ENCODE assay signal across 8 mouse cellular contexts in genomic region chr19:8966198-8966589, GRCm38 (mm10). TPM values are rescaled to one million over a fixed set of nuclear protein-coding genes. Genes with fewer than 3 reads are reported as not detected.
DNase-seq lines count a peak whose midpoint lies in the region; ATAC-seq and TF ChIP-seq lines count a peak whose summit lies in the region.

No protein-coding gene starts in this region.

- H3K9ac ChIP-seq in heart, embryonic 12.5 days = peak overlapping the region; percentile 72
- peak overlapping the region; percentile 58 for H3K9ac ChIP-seq in hindbrain, embryonic 12.5 days

- ATAC-seq in heart, embryonic 12.5 days (ENCODE audit: insufficient number of reproducible peaks, low FRiP score) = no peak
- no peak for ATAC-seq in G1E (ENCODE audit: extremely low read depth, insufficient number of reproducible peaks, low FRiP score, poor library complexity, severe bottlenecking)
- ATAC-seq in hindbrain, embryonic 12.5 days (ENCODE audit: low FRiP score) = no peak

- no peaks in the 10 kb centered on the region for H3K27me3 ChIP-seq in heart, embryonic 12.5 days (replicated peaks)
- H3K27me3 ChIP-seq in G1E (ENCODE audit: insufficient read depth, low read length) = no peaks in the 10 kb centered on the region
- no peaks in the 10 kb centered on the region for H3K27me3 ChIP-seq in hindbrain, embryonic 12.5 days
- no peaks in the 10 kb centered on the region for H3K27me3 ChIP-seq in midbrain, embryonic 10.5 days (ENCODE audit: low read depth, poor library complexity, severe bottlenecking)

- WGBS in heart, embryonic 12.5 days = 35% methylated on average over 5 of the region's 5 CpGs
- 39% methylated on average over 5 of the region's 5 CpGs for WGBS in hindbrain, embryonic 12.5 days
- WGBS in midbrain, embryonic 10.5 days = 50% methylated on average over 5 of the region's 5 CpGs

- peaks cover 75% of the 10 kb centered on the region for H3K36me3 ChIP-seq in heart, embryonic 12.5 days
- peaks cover 91% of the 10 kb centered on the region for H3K36me3 ChIP-seq in G1E (replicated peaks)
- peaks cover 74% of the 10 kb centered on the region for H3K36me3 ChIP-seq in hindbrain, embryonic 12.5 days
- peaks cover 78% of the 10 kb centered on the region for H3K36me3 ChIP-seq in midbrain, embryonic 10.5 days

- peak overlapping the region; percentile 75 for H3K4me2 ChIP-seq in heart, embryonic 12.5 days
- peak overlapping the region; percentile 87 for H3K4me2 ChIP-seq in hindbrain, embryonic 12.5 days (replicated peaks)

- no peaks in the 10 kb centered on the region for H3K9me3 ChIP-seq in heart, embryonic 12.5 days (replicated peaks)
- H3K9me3 ChIP-seq in G1E (replicated peaks) = no peaks in the 10 kb centered on the region
- H3K9me3 ChIP-seq in hindbrain, embryonic 12.5 days (replicated peaks) = no peaks in the 10 kb centered on the region
- H3K9me3 ChIP-seq in midbrain, embryonic 10.5 days (replicated peaks) = no peaks in the 10 kb centered on the region

- no peak for DNase-seq in heart, adult 8-10 months (ENCODE audit: low spot score)
- no peak for DNase-seq in G1E (ENCODE audit: low spot score)
- DNase-seq in midbrain, embryonic 10.5 days (ENCODE audit: low spot score) = no peak
- no peak for DNase-seq in gastrocnemius, adult 8-10 months (ENCODE audit: low spot score in 2 of 2)
- no peak for DNase-seq in frontal cortex, postnatal 25 days (ENCODE audit: low spot score in 2 of 2)
- DNase-seq in spleen, postnatal 36 days (ENCODE audit: low spot score in 2 of 2) = no peak

- TF ChIP-seq CTCF in G1E (IDR thresholded peaks at IDR 0.05; ENCODE audit: low read depth, low read length) = no peak

- peaks cover 23% of the 10 kb centered on the region for H3K4me1 ChIP-seq in heart, embryonic 12.5 days (replicated peaks)
- H3K4me1 ChIP-seq in G1E (ENCODE audit: insufficient read depth, low read depth, low read length) = peaks cover 64% of the 10 kb centered on the region
- peaks cover 27% of the 10 kb centered on the region for H3K4me1 ChIP-seq in hindbrain, embryonic 12.5 days
- H3K4me1 ChIP-seq in midbrain, embryonic 10.5 days = peaks cover 29% of the 10 kb centered on the region

- H3K4me3 ChIP-seq in heart, embryonic 12.5 days = peak overlapping the region; percentile 89
- peak overlapping the region; percentile 82 for H3K4me3 ChIP-seq in G1E (ENCODE audit: low read depth, low read length)
- H3K4me3 ChIP-seq in hindbrain, embryonic 12.5 days = peak overlapping the region; percentile 66
- H3K4me3 ChIP-seq in midbrain, embryonic 10.5 days = peak overlapping the region; percentile 87

- H3K27ac ChIP-seq in heart, embryonic 12.5 days (ENCODE audit: poor library complexity, severe bottlenecking) = peak overlapping the region; percentile 92
- H3K27ac ChIP-seq in hindbrain, embryonic 12.5 days = peak overlapping the region; percentile 86
- peak overlapping the region; percentile 94 for H3K27ac ChIP-seq in midbrain, embryonic 10.5 days (replicated peaks)

RNA-seq across cellular contexts. Expression of gene Eef1g, which starts 0.6 kb away (rescaled TPM):
- 281 and 282 TPM in 2 replicates for polyA plus RNA-seq in heart, embryonic 12.5 days (2016; fragmentation: Nextera tagmentation; extraction: Ambion mirVana)
- total RNA-seq in heart, adult 8-10 months (2022) = 100 to 1,000 TPM; 209 to 232 (median 227) TPM
- total RNA-seq in G1E (2014; fragmentation: Nextera tagmentation) (955 and 998 TPM in 2 replicates), G1E (2017) (647 and 686 TPM in 2 replicates)
- 112 and 237 TPM in 2 replicates for polyA plus RNA-seq in G1E (2012)
- polyA plus RNA-seq in hindbrain, embryonic 12.5 days (2016; fragmentation: Nextera tagmentation; extraction: Ambion mirVana) = 352 and 372 TPM in 2 replicates
- polyA plus RNA-seq in midbrain, embryonic 10.5 days (2016; fragmentation: Nextera tagmentation; extraction: Ambion mirVana) = 438 and 514 TPM in 2 replicates
- 100 to 1,000 TPM; 411 to 454 (median 425) TPM for total RNA-seq in gastrocnemius, adult 8-10 months (2022)

RNA-seq across cellular contexts. Expression of gene Tut1, which starts 12.5 kb away (rescaled TPM):
- 17.1 and 19.4 TPM in 2 replicates for polyA plus RNA-seq in heart, embryonic 12.5 days (2016; fragmentation: Nextera tagmentation; extraction: Ambion mirVana)
- 10 to 100 TPM in 1 of 4 experiments, 1 to 10 TPM in 3; 8.1 to 10.3 (median 8.6) TPM for total RNA-seq in heart, adult 8-10 months (2022)
- 17.8 and 25.6 TPM in 2 replicates for total RNA-seq in G1E (2014; fragmentation: Nextera tagmentation)
- total RNA-seq in G1E (2017) = 32.3 and 37.3 TPM in 2 replicates
- polyA plus RNA-seq in G1E (2012) = 60.9 and 74.1 TPM in 2 replicates
- 32.3 and 35.7 TPM in 2 replicates for polyA plus RNA-seq in hindbrain, embryonic 12.5 days (2016; fragmentation: Nextera tagmentation; extraction: Ambion mirVana)
- polyA plus RNA-seq in midbrain, embryonic 10.5 days (2016; fragmentation: Nextera tagmentation; extraction: Ambion mirVana) = 36.5 and 40.2 TPM in 2 replicates
- total RNA-seq in gastrocnemius, adult 8-10 months (2022) = 10 to 100 TPM in 1 of 4 experiments, 1 to 10 TPM in 3; 7.8 to 11.8 (median 9.0) TPM

RNA-seq across cellular contexts. Expression of gene Ahnak, which starts 22.9 kb away (rescaled TPM):
- polyA plus RNA-seq in heart, embryonic 12.5 days (2016; fragmentation: Nextera tagmentation; extraction: Ambion mirVana) = 26.0 and 27.1 TPM in 2 replicates
- total RNA-seq in heart, adult 8-10 months (2022) = 100 to 1,000 TPM; 332 to 446 (median 375) TPM
- 22.4 and 27.8 TPM in 2 replicates for total RNA-seq in G1E (2014; fragmentation: Nextera tagmentation)
- 100 and 124 TPM in 2 replicates for total RNA-seq in G1E (2017)
- polyA plus RNA-seq in G1E (2012) = 5.9 and 10.4 TPM in 2 replicates
- polyA plus RNA-seq in hindbrain, embryonic 12.5 days (2016; fragmentation: Nextera tagmentation; extraction: Ambion mirVana) = 12.7 and 15.4 TPM in 2 replicates
- 6.6 and 8.8 TPM in 2 replicates for polyA plus RNA-seq in midbrain, embryonic 10.5 days (2016; fragmentation: Nextera tagmentation; extraction: Ambion mirVana)
- total RNA-seq in gastrocnemius, adult 8-10 months (2022) = 100 to 1,000 TPM; 249 to 267 (median 253) TPM

RNA-seq across cellular contexts. Expression of gene Mta2, which starts 24.5 kb away (rescaled TPM):
- 106 and 115 TPM in 2 replicates for polyA plus RNA-seq in heart, embryonic 12.5 days (2016; fragmentation: Nextera tagmentation; extraction: Ambion mirVana)
- 10 to 100 TPM; 28.2 to 33.7 (median 30.4) TPM for total RNA-seq in heart, adult 8-10 months (2022)
- total RNA-seq in G1E (2014; fragmentation: Nextera tagmentation) (183 and 186 TPM in 2 replicates), G1E (2017) (166 and 177 TPM in 2 replicates)
- polyA plus RNA-seq in G1E (2012) = 67.7 and 76.9 TPM in 2 replicates
- polyA plus RNA-seq in hindbrain, embryonic 12.5 days (2016; fragmentation: Nextera tagmentation; extraction: Ambion mirVana) = 174 and 185 TPM in 2 replicates
- 178 and 191 TPM in 2 replicates for polyA plus RNA-seq in midbrain, embryonic 10.5 days (2016; fragmentation: Nextera tagmentation; extraction: Ambion mirVana)
- 10 to 100 TPM; 21.0 to 25.7 (median 23.4) TPM for total RNA-seq in gastrocnemius, adult 8-10 months (2022)

RNA-seq across cellular contexts. Expression of gene Eml3, which starts 36.8 kb away (rescaled TPM):
- polyA plus RNA-seq in heart, embryonic 12.5 days (2016; fragmentation: Nextera tagmentation; extraction: Ambion mirVana) = 13.3 and 13.5 TPM in 2 replicates
- 1 to 10 TPM; 7.2 to 9.1 (median 7.5) TPM for total RNA-seq in heart, adult 8-10 months (2022)
- total RNA-seq in G1E (2014; fragmentation: Nextera tagmentation) (24.7 and 26.3 TPM in 2 replicates), G1E (2017) (40.1 and 42.5 TPM in 2 replicates)
- 111 and 114 TPM in 2 replicates for polyA plus RNA-seq in G1E (2012)
- polyA plus RNA-seq in hindbrain, embryonic 12.5 days (2016; fragmentation: Nextera tagmentation; extraction: Ambion mirVana) = 17.0 and 17.1 TPM in 2 replicates
- polyA plus RNA-seq in midbrain, embryonic 10.5 days (2016; fragmentation: Nextera tagmentation; extraction: Ambion mirVana) = 22.9 and 23.5 TPM in 2 replicates
- total RNA-seq in gastrocnemius, adult 8-10 months (2022) = 1 to 10 TPM; 3.5 to 4.7 (median 4.3) TPM
